Mouse (Mus musculus) retina, postnatal 1 day (tissue): ENCODE data around the gene Pqlc2.

ENCODE experiments used
- DNase-seq: peaks from one replicate; pipeline ENCODE4 v3.0.0-alpha.2; 2012

The Pqlc2 gene

GRCm38 (mm10) chr4:139310171-139310898, at the start of gene Pqlc2, which contains the start of gene Akr7a5:
Gene Pqlc2, minus strand, starts transcription at chr4:139310708.
Gene Akr7a5, plus strand, starts transcription at chr4:139310744.
- DNase-seq = peak; percentile 96

- no peak for DNase-seq
Observed at GRCm38 (mm10) chr4:139357211-139357610, 46.7 kb upstream of the Pqlc2 start.

GRCm38 (mm10) chr4:139352832-139353231, 42.3 kb upstream of the Pqlc2 start:
- DNase-seq = no peak

GRCm38 (mm10) chr4:139351931-139352711, 41.6 kb upstream of the Pqlc2 start, which contains the start of the genes Mrto4, Emc1 and Ubr4:
Gene Mrto4, minus strand, starts transcription at chr4:139352576.
Gene Emc1, plus strand, starts transcription at chr4:139352587.
Gene Ubr4, plus strand, starts transcription at chr4:139352609.
- peak; percentile 92 for DNase-seq

GRCm38 (mm10) chr4:139345416-139346019, 35.0 kb upstream of the Pqlc2 start:
- no peak for DNase-seq

- no peak for DNase-seq
Observed at GRCm38 (mm10) chr4:139343718-139344117, 33.2 kb upstream of the Pqlc2 start.

GRCm38 (mm10) chr4:139341556-139342233, 31.2 kb upstream of the Pqlc2 start:
- peak; percentile 14 for DNase-seq

- DNase-seq = no peak
Observed at GRCm38 (mm10) chr4:139340835-139341234, 30.3 kb upstream of the Pqlc2 start.

GRCm38 (mm10) chr4:139338145-139338544, 27.6 kb upstream of the Pqlc2 start:
- no peak for DNase-seq

- DNase-seq = peak; percentile 83
Observed at GRCm38 (mm10) chr4:139336822-139337483, 26.4 kb upstream of the Pqlc2 start.

- DNase-seq = no peak
Observed at GRCm38 (mm10) chr4:139335507-139335906, 25.0 kb upstream of the Pqlc2 start.

GRCm38 (mm10) chr4:139334631-139335295, 24.3 kb upstream of the Pqlc2 start:
- DNase-seq = no peak

GRCm38 (mm10) chr4:139330605-139331004, 20.1 kb upstream of the Pqlc2 start:
- peak; percentile 89 for DNase-seq

- no peak for DNase-seq
Observed at GRCm38 (mm10) chr4:139319740-139320139, 9.2 kb upstream of the Pqlc2 start.

GRCm38 (mm10) chr4:139318449-139318848, 7.9 kb upstream of the Pqlc2 start:
- DNase-seq = no peak

GRCm38 (mm10) chr4:139312632-139313031, 2.1 kb upstream of the Pqlc2 start:
- peak; percentile 54 for DNase-seq

GRCm38 (mm10) chr4:139311707-139312106, 1.2 kb upstream of the Pqlc2 start:
- no peak for DNase-seq

- no peak for DNase-seq
Observed at GRCm38 (mm10) chr4:139310899-139311701, 592 bp upstream of the Pqlc2 start.

GRCm38 (mm10) chr4:139309651-139310050, 857 bp downstream of the Pqlc2 start:
- DNase-seq = no peak

GRCm38 (mm10) chr4:139307916-139308315, 2.6 kb downstream of the Pqlc2 start:
- no peak for DNase-seq

GRCm38 (mm10) chr4:139305521-139305920, 5.0 kb downstream of the Pqlc2 start:
- no peak for DNase-seq
